Mouse (Mus musculus): Measurements from ENCODE around the gene Gna11.

GRCm38 (mm10) chr10:81580441-81581070 is 35.6 kb upstream of the Gna11 start:
- TF ChIP-seq GATA1 (IDR thresholded peaks at IDR 0.05; ENCODE audit: low read length) (no peak), TAL1 (IDR thresholded peaks at IDR 0.05; ENCODE audit: low read length) (no peak)

All from erythroblast, embryonic 14.5 days (primary cell).